Mouse (Mus musculus): ENCODE measurements around the gene Nphs2.

Nphs2 gene

GRCm38 (mm10) chr1:156365740-156366139 is 55.2 kb downstream of the Nphs2 start, which contains the start of gene Gm2000:
Gm2000 (plus strand) TSS chr1:156366040.
- no peak for DNase-seq (ENCODE audit: low spot score in 2 of 2)
